Comparison of ENCODE assay signal across 14 mouse cellular contexts in genomic region chr13:101849416-101849815, GRCm38 (mm10).
"Had no signal": no experiment of that assay in that cellular context is flagged by ENCODE, and none has a peak within 500 bp of the region (broad histone marks: within the 10 kb centered on the region; RNA-seq: fewer than 3 reads in every experiment).

No protein-coding gene starts in this region.

- H3K4me1 ChIP-seq: neural tube, embryonic 13.5 days; neural tube, embryonic 15.5 days; stomach, embryonic 15.5 days had no signal

- H3K36me3 ChIP-seq: neural tube, embryonic 13.5 days; neural tube, embryonic 15.5 days; stomach, embryonic 15.5 days had no signal

- H3K9ac ChIP-seq: neural tube, embryonic 13.5 days; neural tube, embryonic 15.5 days; stomach, embryonic 15.5 days had no signal

- H3K9me3 ChIP-seq: neural tube, embryonic 13.5 days; neural tube, embryonic 15.5 days; stomach, embryonic 15.5 days had no signal

- H3K4me2 ChIP-seq: neural tube, embryonic 13.5 days; neural tube, embryonic 15.5 days; stomach, embryonic 15.5 days had no signal

- DNase-seq: retina, postnatal 1 day; right cerebral cortex, adult 18-20 months; right cerebral cortex, postnatal 14 days; right cerebral cortex, postnatal 25 days; right cerebral cortex, postnatal 4 days; spleen, adult 18-20 months; thymus, adult 2 months; thymus, postnatal 14 days; thymus, postnatal 25 days; thymus, postnatal 36 days; thymus, postnatal 4 days had no signal

- H3K4me3 ChIP-seq: neural tube, embryonic 13.5 days; neural tube, embryonic 15.5 days; stomach, embryonic 15.5 days had no signal

- H3K27ac ChIP-seq: neural tube, embryonic 13.5 days; neural tube, embryonic 15.5 days; stomach, embryonic 15.5 days had no signal

- H3K27me3 ChIP-seq: neural tube, embryonic 13.5 days; neural tube, embryonic 15.5 days; stomach, embryonic 15.5 days had no signal
